Mouse (Mus musculus): Measurements from ENCODE around the gene Apmap. TPM values are rescaled to one million over a fixed set of nuclear protein-coding genes. Genes with fewer than 3 reads are reported as not detected.

Gene Apmap
- total RNA-seq (2015) = 22.2 and 25.1 TPM in 2 replicates
- 39.1 and 39.8 TPM in 2 replicates for total RNA-seq (2017)

DNA sequence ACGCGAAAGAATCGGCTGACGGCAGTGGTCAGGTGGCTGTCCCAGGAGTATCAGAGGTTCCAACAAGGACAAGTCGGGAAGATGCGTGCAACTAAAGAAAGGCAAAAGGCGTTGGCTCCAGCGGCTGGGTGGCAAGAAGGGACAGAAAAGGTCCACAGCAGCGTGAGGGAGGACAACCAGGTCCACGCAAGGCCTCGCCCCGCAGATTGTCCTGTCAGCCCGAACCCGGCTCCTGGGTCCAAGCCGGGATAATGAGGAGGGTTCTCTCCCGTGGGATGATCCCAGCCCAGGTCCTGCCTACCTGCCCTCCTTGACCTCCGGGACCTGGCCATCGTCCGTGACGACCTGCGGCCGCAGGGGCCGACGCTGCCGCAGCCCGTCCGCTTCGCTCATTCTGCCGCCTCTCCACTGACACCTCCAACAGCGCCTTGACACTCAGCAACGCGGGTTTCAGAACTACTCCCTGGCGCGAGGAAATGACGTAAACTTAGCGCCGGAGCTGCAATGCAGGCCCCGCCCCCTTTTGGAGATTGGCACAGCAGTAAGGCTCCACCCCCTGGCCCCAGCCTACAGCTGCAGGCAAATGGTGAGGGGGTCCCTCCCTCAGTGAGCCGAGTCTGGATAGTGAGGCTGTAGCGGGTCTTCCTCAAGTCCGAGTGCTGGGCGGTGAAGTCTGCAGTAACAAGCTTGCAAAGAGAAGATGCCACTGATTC is at the start of gene Apmap:
Gene Apmap (minus strand): TSS at position 481 of the 713 bp plus-strand sequence.
- peak; percentile 80 for ATAC-seq (ENCODE audit: poor library complexity, severe bottlenecking)

DNA sequence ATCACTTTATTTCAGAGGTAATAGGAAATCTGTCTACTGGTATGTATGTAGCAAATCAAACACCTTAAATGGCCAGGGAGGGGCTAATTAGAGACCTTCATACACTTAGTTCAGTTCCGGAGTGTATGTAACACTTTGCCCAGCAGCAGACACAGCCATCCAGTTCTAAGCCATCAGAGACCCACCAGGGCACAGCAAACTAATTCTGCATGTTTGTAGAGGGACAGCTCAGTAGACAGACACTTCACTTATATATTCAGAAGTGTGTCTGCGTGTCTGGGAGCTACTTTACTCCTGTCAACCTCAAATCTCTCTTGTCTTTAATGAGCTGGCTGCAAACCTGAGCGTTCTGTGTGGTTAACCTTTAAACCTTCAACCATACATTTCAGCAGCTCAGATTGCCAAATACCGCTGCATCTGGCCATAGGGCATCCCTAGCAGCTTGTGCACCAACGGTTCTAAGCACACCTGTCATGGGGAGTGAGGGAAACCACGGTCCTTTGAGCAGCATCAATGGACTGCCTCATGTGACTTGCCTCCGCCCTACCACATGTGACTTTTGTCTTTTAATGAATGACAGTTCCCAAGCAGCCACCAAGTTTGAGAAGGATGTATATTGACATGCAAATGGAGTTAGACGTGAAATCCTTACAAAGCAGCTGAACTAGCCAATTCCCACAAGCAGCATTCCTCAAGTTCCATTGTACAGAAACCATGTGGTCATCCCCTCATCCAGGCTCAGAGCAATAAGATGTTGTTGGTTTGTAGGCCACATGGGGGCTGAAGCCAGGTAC is 48.8 kb upstream of the Apmap start:
- ATAC-seq (ENCODE audit: poor library complexity, severe bottlenecking) = no peak

DNA sequence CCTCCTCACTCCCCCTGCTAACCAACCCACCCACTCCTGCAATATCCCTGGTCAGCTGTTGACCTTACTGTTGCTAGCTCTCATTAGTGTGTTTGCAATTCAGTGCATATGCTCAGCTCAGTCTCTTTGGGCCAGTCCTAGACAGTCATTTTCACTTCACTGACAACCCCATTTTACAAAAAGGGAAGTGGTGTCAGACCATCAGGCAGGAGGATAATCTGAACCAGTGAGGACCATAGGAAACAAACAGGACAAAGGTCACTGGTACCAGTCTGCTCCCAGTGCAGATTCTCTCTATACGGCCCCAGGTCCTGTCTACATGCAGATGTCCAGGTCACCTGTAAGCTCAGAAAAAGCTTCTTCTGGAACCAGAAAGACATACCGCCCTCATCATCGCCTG is 47.7 kb upstream of the Apmap start:
- ATAC-seq (ENCODE audit: poor library complexity, severe bottlenecking) = peak; percentile 62

DNA sequence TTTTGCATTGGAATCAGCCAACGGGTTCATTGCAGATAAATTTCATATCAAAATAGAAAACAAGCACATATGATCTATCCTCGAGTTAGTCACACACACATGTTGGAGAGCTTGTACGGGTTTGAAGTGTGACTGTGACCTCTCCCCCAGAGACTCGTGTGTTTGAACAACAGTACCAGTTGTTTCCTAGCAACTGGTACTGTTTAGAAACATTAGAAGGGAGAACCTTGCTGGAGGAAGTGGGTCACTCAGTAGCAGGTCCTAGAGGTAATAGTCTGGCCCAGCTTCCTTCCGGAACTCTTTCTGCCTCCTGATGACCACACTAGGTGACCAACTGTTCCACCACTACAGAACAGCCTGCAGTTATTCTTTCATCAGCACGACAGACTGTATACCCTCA is 46.9 kb upstream of the Apmap start:
- no peak for ATAC-seq (ENCODE audit: poor library complexity, severe bottlenecking)

DNA sequence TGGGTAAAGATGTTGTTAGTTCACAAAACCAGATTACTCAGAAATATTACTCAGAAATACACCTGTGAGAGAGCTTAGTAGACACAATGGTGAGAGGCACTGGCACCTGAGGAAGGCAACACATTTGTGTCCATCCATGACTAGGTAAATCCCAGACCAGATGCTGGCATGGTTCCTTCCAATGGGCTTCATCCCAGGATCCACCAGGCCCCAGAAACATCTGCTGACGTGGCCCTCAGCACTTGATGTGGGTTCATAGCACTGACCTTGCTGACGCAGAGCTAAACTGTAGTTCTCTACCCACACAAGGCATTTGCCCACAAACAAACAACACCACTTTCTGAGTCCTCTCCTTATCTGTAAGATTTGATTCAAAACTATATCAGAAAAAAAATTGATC is 46.4 kb upstream of the Apmap start:
- no peak for ATAC-seq (ENCODE audit: poor library complexity, severe bottlenecking)

DNA sequence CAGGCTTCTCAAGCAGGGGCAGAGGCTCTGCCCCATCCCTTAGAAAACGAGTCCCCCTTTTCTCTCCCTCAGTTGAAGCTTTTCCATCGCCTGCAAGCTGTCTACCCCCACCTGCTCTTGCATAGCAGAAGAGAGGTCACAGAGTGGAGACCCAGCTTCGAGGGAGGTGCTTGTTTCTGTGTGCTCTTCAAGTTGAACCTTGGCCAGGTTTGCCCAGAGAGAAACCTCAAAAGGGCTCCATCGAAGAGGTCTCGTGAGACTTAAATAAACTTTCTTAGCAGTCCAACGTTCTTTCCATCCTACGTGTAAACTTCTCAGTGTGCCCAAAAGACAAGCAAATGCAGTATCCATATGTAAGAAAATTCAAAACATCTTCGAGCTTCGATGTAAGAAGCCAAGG is 43.0 kb upstream of the Apmap start:
- no peak for ATAC-seq (ENCODE audit: poor library complexity, severe bottlenecking)

DNA sequence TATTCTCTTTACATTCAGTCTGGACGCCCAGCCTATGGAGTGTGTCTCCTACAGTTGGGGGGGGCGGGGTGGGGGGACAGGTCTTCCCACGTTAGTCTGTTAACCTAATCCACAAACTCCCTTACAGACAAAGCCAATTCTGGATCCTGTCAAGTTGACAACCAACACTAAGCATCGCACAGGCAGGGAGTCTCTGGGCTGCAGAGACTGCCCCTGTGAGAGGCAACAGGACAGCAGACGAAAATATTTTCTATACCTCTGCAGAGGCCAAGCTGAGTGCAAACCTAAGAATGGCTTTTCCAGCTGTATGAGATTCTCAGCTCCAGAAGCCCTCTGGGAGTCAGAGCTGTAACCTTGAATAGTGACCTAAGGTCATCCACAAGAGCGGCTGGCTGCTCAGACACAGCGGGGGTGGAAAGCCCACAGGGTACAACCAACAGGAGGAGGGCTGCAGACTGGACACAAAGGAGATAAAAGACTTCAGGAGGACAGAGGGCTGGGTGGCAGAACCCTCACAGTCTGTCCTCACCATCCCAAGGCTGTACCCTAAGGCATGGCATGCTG is 42.2 kb upstream of the Apmap start:
- ATAC-seq (ENCODE audit: poor library complexity, severe bottlenecking) = no peak

DNA sequence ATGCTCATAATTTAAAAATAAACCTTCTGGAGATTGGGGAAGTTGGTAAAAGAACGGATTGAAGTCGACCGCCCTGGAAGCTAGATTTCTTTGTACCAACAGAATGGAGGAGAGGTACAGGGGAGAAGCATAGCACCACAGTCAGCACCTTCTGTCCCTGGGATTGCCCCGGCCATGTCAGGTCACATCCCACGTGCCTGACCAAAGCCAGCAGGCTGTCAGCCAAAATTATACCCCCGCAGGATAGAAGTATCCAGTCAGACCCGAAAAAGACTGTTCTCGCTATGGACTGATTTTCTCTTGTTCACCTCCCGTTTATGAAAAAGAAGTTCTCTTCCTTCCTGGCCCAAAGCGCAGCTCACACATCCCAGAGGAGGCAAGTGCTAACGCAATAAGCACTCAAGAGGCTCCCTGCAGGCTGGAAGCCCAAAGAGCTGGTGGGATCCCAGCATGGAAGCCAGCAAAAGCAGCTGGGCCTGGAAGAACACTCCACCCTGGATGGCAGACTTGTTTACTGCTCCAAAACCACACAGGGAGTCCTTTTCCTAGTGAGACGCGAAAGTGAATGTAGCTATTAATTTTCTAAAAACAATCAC is 40.0 kb upstream of the Apmap start:
- peak; percentile 31 for ATAC-seq (ENCODE audit: poor library complexity, severe bottlenecking)

DNA sequence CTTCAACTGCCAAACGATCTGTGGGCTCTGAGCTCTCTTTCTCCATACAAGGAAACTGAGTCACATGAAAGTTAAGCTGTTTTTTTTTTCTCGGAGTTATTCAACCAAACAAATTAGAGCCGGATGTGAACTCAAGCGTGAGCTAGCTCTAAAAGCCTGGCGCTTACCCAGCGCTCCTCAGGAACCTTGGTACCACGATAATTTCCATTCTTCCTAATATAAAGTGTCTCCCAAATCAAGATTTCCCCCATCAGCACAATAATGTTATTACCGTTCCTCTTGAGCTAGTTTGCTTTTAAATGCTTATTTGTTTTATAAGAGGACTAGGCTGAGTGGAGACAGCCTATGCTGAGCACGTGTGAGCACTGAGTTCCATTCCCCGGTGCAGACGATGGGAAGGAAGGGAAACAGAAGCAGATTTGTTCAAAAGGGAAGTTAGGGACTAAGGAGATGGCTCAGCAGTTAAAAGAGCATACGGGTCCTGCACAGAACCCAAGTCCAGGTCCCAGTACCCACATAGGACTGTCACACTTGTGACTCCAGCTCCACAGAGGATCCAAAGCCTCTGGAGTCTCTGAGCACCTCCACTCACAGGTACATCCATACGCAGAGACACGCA is 39.4 kb upstream of the Apmap start:
- peak; percentile 72 for ATAC-seq (ENCODE audit: poor library complexity, severe bottlenecking)

DNA sequence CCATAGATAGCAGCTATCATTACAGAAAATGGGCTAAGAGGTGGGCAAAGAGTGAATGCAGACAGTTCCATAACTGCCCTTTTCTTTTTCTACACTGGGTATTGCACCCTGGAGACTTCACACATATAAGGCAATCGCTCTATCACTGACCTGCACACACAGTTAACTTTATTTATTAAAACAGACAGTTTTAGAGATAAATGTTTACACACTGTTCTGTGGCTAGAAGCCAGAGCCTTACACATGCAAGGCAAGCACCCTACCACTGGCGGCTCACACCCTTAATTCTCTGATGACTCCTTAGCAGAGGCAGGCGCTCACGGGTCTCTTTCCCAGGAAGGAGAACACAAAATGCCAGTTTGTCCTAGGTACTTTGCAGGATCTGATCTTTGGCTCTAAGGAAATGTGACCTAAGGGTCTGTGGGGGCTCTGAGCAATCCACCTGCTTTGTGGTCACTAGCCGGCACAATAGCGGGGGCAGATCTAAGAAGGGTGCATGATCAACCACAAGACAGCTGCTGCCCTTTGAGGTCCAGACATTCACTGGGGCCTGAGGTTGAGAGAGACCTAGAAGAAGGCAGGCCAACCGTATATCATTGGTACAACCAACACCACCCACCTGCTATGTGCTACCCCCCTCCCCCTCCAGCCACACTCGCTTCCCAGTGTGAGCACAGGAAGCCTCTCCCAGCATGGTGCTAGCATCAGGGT is 38.2 kb upstream of the Apmap start:
- peak; percentile 17; the same call in 1 of the 2 replicates for ATAC-seq (ENCODE audit: poor library complexity, severe bottlenecking)

DNA sequence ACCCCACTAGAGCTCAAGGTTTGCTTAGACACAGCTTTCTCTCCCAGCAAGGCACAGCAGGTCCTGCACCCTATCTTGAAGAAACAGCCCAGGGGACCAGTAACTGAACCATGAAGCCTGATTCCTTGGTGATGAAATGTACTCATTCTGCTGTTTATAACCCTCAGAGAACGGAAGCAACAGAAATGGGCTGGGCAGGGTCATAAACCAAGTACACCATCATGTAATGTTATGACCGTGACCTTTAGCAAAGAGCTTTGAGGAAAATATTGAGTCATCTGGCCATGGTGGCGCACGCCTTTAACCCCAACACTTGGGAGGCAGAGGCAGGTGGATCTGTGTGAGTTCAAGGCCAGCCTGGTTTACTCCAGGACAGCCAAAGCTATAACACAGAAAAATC is 36.9 kb upstream of the Apmap start:
- ATAC-seq (ENCODE audit: poor library complexity, severe bottlenecking) = 0 out of 2 replicates have a peak, but pooled peaks have one; percentile 17

DNA sequence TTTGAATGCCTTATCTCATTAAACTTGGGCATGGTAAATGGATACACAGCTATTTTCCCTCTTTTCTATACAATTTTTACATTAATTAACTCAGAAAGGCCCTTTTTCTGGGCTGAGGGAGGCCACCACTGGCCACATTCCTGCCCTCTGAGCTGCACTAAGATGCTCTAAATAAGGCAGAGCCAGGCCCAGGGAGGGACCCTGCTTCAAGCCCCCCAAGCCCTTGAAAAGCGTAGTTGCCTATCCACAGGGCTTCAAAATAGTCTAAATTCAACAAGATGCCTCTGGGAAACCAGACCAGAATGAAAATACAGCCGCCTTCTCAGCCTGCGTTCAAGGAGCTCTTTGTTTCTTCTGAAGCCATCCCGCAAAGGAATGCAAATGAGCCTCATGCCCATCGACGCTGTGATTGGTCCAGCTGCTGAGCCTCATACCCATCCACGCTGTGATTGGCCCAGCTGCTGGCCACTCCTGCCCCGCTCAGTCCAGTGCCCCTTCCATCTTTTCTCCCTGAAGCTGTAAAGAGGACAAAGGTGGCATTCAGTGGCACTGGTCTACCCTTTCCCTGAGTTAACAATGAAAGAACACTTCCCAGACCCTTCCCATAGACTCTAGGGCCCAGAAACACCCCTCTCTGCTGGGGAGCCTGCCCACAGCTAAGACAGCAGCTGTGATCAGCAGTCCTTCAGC is 35.5 kb upstream of the Apmap start:
- no peak for ATAC-seq (ENCODE audit: poor library complexity, severe bottlenecking)

DNA sequence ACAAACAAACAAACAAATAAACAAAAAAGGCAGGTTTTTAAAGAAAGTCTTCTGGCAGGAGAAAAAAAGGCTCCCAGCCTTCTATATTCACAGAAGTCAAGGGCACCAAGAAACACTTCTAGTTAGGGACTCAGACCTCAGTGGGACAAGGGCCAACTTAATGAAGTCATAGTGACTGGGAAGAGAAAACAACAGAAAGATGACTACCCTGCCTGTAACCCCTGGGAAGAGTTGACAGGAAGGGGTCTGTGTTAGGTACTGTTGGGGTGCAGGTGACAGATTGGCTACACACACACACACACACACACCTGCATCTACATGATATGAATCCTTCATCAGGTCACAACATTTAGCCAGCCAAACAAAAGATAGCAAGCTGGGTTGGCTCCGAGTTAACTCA is 34.8 kb upstream of the Apmap start:
- ATAC-seq (ENCODE audit: poor library complexity, severe bottlenecking) = no peak

DNA sequence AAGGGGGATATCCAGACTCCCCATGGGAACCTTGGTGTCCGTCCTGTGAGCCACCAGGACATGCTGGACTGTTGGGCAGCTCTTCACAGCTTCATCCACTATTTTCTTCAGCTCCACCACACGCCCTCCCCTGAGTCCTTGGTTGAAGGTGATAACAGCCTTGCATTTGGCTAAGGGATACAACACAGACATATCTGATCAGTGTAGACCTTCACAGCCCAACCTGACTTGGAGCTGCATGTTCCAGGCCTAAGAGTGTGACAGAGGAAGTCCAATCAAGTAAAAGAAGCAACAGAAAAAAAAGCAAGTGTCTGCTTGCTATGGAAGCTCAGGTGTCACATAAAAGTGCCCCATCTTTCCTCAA is 30.0 kb upstream of the Apmap start:
- ATAC-seq (ENCODE audit: poor library complexity, severe bottlenecking) = no peak

DNA sequence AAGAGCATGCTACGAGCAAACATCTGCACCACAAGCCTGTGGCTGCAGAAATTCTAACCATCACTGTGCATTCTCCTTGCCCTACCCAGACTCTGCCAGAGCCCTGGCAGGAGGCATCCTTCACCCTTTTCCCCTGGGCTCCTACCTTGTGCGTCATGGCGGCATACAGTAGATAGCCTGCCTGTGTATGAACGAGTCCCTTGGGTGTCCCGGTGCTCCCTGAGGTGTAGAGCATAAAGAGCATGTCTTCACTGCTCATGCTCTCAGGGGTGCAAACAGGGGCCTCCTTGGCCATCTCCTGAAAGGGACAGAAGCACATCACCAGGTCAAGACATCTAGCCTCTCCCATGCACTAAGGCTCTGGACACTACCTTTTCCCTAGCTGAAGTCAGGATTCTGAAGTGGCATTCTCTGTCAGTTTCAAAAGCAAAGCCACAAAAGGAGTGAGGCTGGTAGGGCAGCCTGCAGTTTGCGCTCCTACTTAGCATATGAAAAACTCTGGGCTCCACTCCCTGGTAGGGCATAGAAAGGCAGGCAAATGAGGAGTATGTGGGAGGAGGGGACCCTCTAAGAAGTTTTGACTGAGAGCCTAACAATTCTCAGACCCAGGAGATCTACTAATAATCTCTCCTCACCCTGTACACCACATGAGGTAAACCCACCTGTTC is 29.5 kb upstream of the Apmap start:
- no peak for ATAC-seq (ENCODE audit: poor library complexity, severe bottlenecking)

DNA sequence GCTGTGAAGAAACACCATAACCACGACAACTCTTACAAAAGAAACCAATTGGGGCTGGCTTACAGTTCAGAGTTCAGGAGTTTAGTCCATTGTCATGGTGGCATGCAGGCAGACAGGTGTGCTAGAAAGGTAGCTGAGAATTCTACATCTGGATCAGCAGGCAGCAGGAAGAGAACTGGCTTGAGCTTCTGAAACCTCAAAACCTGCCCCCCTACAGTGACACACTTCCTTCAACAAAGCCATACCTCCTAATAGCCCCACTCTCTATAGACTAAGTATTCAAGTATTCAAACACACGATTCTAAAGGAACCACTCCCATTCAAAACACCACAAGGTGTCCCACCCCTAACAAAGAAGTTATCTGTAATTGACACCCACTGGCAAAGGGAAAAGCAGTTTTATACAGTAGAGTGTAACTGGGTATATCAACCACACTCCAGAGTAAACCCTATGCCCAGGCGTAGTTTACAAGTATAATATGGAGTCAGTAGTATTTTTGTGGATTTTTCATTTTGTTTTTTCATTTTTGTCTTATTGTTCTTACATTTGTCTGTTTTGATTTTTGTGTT is 27.6 kb upstream of the Apmap start:
- ATAC-seq (ENCODE audit: poor library complexity, severe bottlenecking) = no peak

DNA sequence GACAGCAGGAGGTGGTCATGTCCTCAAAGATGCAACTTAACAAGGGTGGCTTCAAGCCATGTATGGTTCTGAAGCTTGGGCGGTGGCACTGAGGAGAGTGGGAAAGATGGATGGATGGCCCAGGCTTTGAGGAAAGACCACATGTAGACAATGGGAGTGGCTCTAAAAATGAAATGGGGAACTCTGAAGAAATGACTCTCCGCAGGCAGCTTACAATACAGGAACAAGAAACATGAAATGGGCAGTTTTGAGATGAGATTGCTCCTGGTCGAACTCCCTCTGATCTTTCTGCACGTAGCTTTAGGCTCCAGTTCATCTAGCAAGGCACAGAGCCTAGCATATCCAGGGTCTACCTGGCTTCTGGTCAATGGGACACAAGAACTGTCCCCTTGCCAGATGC is 20.9 kb upstream of the Apmap start:
- peak; percentile 74 for ATAC-seq (ENCODE audit: poor library complexity, severe bottlenecking)

DNA sequence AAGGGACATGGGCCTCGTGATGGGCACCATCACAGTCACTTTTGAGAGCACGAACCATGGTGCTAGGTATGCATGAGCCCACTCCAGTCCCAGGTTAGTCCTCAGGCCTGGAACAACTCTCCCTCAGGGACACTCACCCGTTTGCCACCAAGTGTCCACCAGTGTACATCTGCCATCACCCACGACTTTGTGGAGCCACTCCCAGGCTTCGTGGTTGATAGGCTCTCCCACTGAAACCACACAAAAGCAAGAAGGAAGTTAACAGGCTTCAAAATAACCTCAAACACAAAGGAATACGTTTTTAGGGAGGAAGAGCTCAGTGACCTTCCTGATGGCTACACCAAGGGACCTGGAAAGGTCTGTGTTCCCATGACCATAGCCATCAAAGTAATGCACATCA is 18.8 kb upstream of the Apmap start:
- ATAC-seq (ENCODE audit: poor library complexity, severe bottlenecking) = peak; percentile 71

DNA sequence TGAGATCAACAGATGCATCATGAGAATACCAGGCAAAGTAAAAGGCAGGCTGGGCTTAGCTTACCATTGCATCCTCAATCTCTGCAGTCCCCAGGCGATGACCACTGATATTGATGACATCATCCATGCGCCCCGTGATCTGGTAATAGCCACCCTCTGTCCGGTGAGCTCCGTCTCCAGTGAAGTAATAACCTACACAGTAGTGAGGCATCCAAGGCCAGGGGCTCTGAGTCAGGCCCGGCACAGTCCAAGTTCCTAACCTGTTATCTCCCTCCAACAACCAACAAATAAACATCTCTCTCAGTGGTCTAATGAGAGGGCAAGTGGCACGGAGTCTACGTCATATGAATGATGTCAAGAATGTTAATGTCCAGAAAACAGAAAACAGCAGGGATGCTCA is 16.6 kb upstream of the Apmap start:
- ATAC-seq (ENCODE audit: poor library complexity, severe bottlenecking) = no peak

All from megakaryocyte, adult 5-6 weeks (primary cell).